Mouse (Mus musculus): ENCODE measurements around the gene Vmn1r72.
"Not testable (repeated sequence)": the region's sequence is repeated elsewhere in the genome, so short reads cannot be mapped to it uniquely, and the experiment has no call there.

Vmn1r72 gene

GRCm38 (mm10) chr7:11680047-11680446 is at the start of gene Vmn1r72:
TSS of gene Vmn1r72 (minus strand) at chr7:11680147.
- DNase-seq = not testable (repeated sequence)

GRCm38 (mm10) chr7:11617082-11617481 is 62.9 kb downstream of the Vmn1r72 start:
- DNase-seq = not testable (repeated sequence)

All from cerebellum, postnatal 25 days (tissue).